Mouse (Mus musculus): ENCODE data around the gene Gbx2.

Gbx2 gene

GRCm38 (mm10) chr1:89935493-89936348, 4.7 kb upstream of the Gbx2 start:
- DNase-seq (ENCODE audit: low spot score in 2 of 2): no peak

GRCm38 (mm10) chr1:89934316-89935260, 3.6 kb upstream of the Gbx2 start:
- DNase-seq (ENCODE audit: low spot score in 2 of 2): peak in 1 of 2 experiments; percentile 14

GRCm38 (mm10) chr1:89933786-89934185, 2.8 kb upstream of the Gbx2 start:
- DNase-seq (ENCODE audit: low spot score in 2 of 2): no peak

GRCm38 (mm10) chr1:89933028-89933427, 2.0 kb upstream of the Gbx2 start:
- DNase-seq (ENCODE audit: low spot score in 2 of 2): no peak

GRCm38 (mm10) chr1:89932616-89933015, 1.6 kb upstream of the Gbx2 start:
- peak in 1 of 2 experiments; percentile 18 for DNase-seq (ENCODE audit: low spot score in 2 of 2)

GRCm38 (mm10) chr1:89932021-89932423, 1.0 kb upstream of the Gbx2 start:
- DNase-seq (ENCODE audit: low spot score in 2 of 2): peak in 1 of 2 experiments; percentile 14

- DNase-seq (ENCODE audit: low spot score in 2 of 2): peak in 1 of 2 experiments; percentile 20
Observed at GRCm38 (mm10) chr1:89930551-89930950, 428 bp downstream of the Gbx2 start.

- DNase-seq (ENCODE audit: low spot score in 2 of 2): peak in 1 of 2 experiments; percentile 20
Observed at GRCm38 (mm10) chr1:89929721-89930505, 1.1 kb downstream of the Gbx2 start.

GRCm38 (mm10) chr1:89929181-89929580, 1.8 kb downstream of the Gbx2 start:
- DNase-seq (ENCODE audit: low spot score in 2 of 2): peak in 1 of 2 experiments; percentile 16

GRCm38 (mm10) chr1:89928676-89929075, 2.3 kb downstream of the Gbx2 start:
- peak in 1 of 2 experiments; percentile 20 for DNase-seq (ENCODE audit: low spot score in 2 of 2)

- DNase-seq (ENCODE audit: low spot score in 2 of 2): no peak
Observed at GRCm38 (mm10) chr1:89927061-89927661, 3.8 kb downstream of the Gbx2 start.

GRCm38 (mm10) chr1:89926583-89927060, 4.4 kb downstream of the Gbx2 start:
- DNase-seq (ENCODE audit: low spot score in 2 of 2): no peak

GRCm38 (mm10) chr1:89925501-89926190, 5.3 kb downstream of the Gbx2 start:
- no peak for DNase-seq (ENCODE audit: low spot score in 2 of 2)

- no peak for DNase-seq (ENCODE audit: low spot score in 2 of 2)
Observed at GRCm38 (mm10) chr1:89923642-89924020, 7.3 kb downstream of the Gbx2 start.

- no peak for DNase-seq (ENCODE audit: low spot score in 2 of 2)
Observed at GRCm38 (mm10) chr1:89922883-89923641, 7.9 kb downstream of the Gbx2 start.

- DNase-seq (ENCODE audit: low spot score in 2 of 2): no peak
Observed at GRCm38 (mm10) chr1:89922282-89922681, 8.7 kb downstream of the Gbx2 start.

- DNase-seq (ENCODE audit: low spot score in 2 of 2): no peak
Observed at GRCm38 (mm10) chr1:89921806-89922205, 9.2 kb downstream of the Gbx2 start.

GRCm38 (mm10) chr1:89919206-89919605, 11.8 kb downstream of the Gbx2 start:
- no peak for DNase-seq (ENCODE audit: low spot score in 2 of 2)

GRCm38 (mm10) chr1:89918111-89918510, 12.9 kb downstream of the Gbx2 start:
- no peak for DNase-seq (ENCODE audit: low spot score in 2 of 2)

- no peak for DNase-seq (ENCODE audit: low spot score in 2 of 2)
Observed at GRCm38 (mm10) chr1:89913611-89914010, 17.4 kb downstream of the Gbx2 start.

Measured in cerebellum, postnatal 4 days (tissue).